Mouse (Mus musculus) C2C12 (cell line): ENCODE measurements around the gene Ick. TPM values are rescaled to one million over a fixed set of nuclear protein-coding genes. Genes with fewer than 3 reads are reported as not detected.

Source experiments
- H3K27me3 ChIP-seq: one replicate; pipeline ENCODE4 v1.6.1; 2011; ENCODE audit not compliant: control insufficient read depth, insufficient read depth, insufficient read length
- H3K36me3 ChIP-seq: one replicate; pipeline ENCODE4 v1.6.1; 2011; ENCODE audit not compliant: control insufficient read depth, insufficient read depth
- H3K4me3 ChIP-seq: one replicate; pipeline ENCODE4 v1.5.1; 2011; ENCODE audit warnings: mild to moderate bottlenecking, control low read depth; ENCODE audit not compliant: poor library complexity, insufficient read depth, severe bottlenecking
- H3K79me2 ChIP-seq: one replicate; pipeline ENCODE4 v1.6.1; 2011; ENCODE audit not compliant: control insufficient read depth, insufficient read depth
- H3K79me3 ChIP-seq: one replicate; pipeline ENCODE4 v1.6.1; 2011; ENCODE audit warnings: low read depth, control low read depth
- H3ac ChIP-seq: one replicate; pipeline ENCODE3; 2011; ENCODE audit warnings: low read depth; ENCODE audit not compliant: control insufficient read depth, insufficient read length
- CEBPB ChIP-seq: IDR thresholded peaks from one replicate; pipeline ENCODE4 v1.6.1; 2011; ENCODE audit warnings: low read depth, mild to moderate bottlenecking, control low read depth, moderate library complexity
- CTCF ChIP-seq: IDR thresholded peaks from one replicate; pipeline ENCODE4 v1.5.1; 2011; ENCODE audit not compliant: control insufficient read depth, insufficient read depth, insufficient read length
- FOSL1 ChIP-seq: IDR thresholded peaks from one replicate; pipeline ENCODE4 v1.8.0; 2011; ENCODE audit warnings: mild to moderate bottlenecking, low read length; ENCODE audit not compliant: poor library complexity, insufficient read depth, severe bottlenecking
- MAX ChIP-seq: IDR thresholded peaks from one replicate; pipeline ENCODE4 v1.6.1; 2011; ENCODE audit warnings: mild to moderate bottlenecking, control low read depth
- MYOD1 ChIP-seq: IDR thresholded peaks from one replicate; pipeline ENCODE4 v1.6.1; 2011; ENCODE audit warnings: low read depth; ENCODE audit not compliant: control insufficient read depth, insufficient read length
- MYOG ChIP-seq: IDR thresholded peaks from one replicate; pipeline ENCODE4 v1.6.1; 2011; ENCODE audit not compliant: control insufficient read depth, insufficient read length; ENCODE audit errors: extremely low read depth
- USF1 ChIP-seq: IDR thresholded peaks from one replicate; pipeline ENCODE4 v1.6.1; 2011; ENCODE audit warnings: low read depth, mild to moderate bottlenecking, control low read depth, moderate library complexity
- polyA plus RNA-seq: library from polyadenylated mRNA; unstranded; fragments of >200 nt; fragmentation: generic; extraction: Trizol; gene quantifications from one replicate; pipeline ENCODE4 v1.2.1, GENCODE M21; 2012; ENCODE audit warnings: missing spikeins

Ick gene
- polyA plus RNA-seq, 1 experiment: 6.5 TPM

- no peak overlapping the region for H3ac ChIP-seq
- no peaks in the 10 kb centered on the region for H3K79me3 ChIP-seq
- no peaks in the 10 kb centered on the region for H3K36me3 ChIP-seq
- H3K79me2 ChIP-seq: no peaks in the 10 kb centered on the region
- TF ChIP-seq MYOD1: no peak
- no peak for TF ChIP-seq FOSL1
- TF ChIP-seq MAX: no peak
- no peak for TF ChIP-seq MYOG
- no peak for TF ChIP-seq CEBPB
- TF ChIP-seq CTCF: no peak
- TF ChIP-seq USF1: no peak
- no peaks in the 10 kb centered on the region for H3K27me3 ChIP-seq
- no peak overlapping the region for H3K4me3 ChIP-seq
Measured at GRCm38 (mm10) chr9:78124297-78124696, 15.3 kb downstream of the Ick start.

- no peak overlapping the region for H3ac ChIP-seq
- H3K4me3 ChIP-seq: no peak overlapping the region
- no peak for TF ChIP-seq CEBPB
- TF ChIP-seq USF1: no peak
- no peak for TF ChIP-seq MAX
- TF ChIP-seq CTCF: no peak
- no peak for TF ChIP-seq MYOG
- TF ChIP-seq FOSL1: no peak
- no peak for TF ChIP-seq MYOD1
- H3K36me3 ChIP-seq: no peaks in the 10 kb centered on the region
- no peaks in the 10 kb centered on the region for H3K79me2 ChIP-seq
- no peaks in the 10 kb centered on the region for H3K27me3 ChIP-seq
- H3K79me3 ChIP-seq: no peaks in the 10 kb centered on the region
Measured at GRCm38 (mm10) chr9:78126007-78126406, 17.0 kb downstream of the Ick start.

- no peak for TF ChIP-seq CTCF
- TF ChIP-seq MYOG: no peak
- no peak for TF ChIP-seq MAX
- TF ChIP-seq CEBPB: no peak
- TF ChIP-seq FOSL1: no peak
- no peak for TF ChIP-seq MYOD1
- TF ChIP-seq USF1: no peak
- no peaks in the 10 kb centered on the region for H3K79me2 ChIP-seq
- no peaks in the 10 kb centered on the region for H3K36me3 ChIP-seq
- no peak overlapping the region for H3K4me3 ChIP-seq
- no peaks in the 10 kb centered on the region for H3K79me3 ChIP-seq
- no peaks in the 10 kb centered on the region for H3K27me3 ChIP-seq
- no peak overlapping the region for H3ac ChIP-seq
Measured at GRCm38 (mm10) chr9:78126643-78127042, 17.7 kb downstream of the Ick start.

- no peaks in the 10 kb centered on the region for H3K79me2 ChIP-seq
- no peaks in the 10 kb centered on the region for H3K27me3 ChIP-seq
- no peaks in the 10 kb centered on the region for H3K36me3 ChIP-seq
- no peaks in the 10 kb centered on the region for H3K79me3 ChIP-seq
- H3K4me3 ChIP-seq: no peak overlapping the region
- H3ac ChIP-seq: no peak overlapping the region
- TF ChIP-seq CTCF (no peak), CEBPB (no peak), FOSL1 (no peak), MAX (no peak), MYOD1 (no peak), USF1 (no peak)
Measured at GRCm38 (mm10) chr9:78135658-78136057, 26.7 kb downstream of the Ick start.

- no peak overlapping the region for H3ac ChIP-seq
- no peak for TF ChIP-seq CEBPB
- TF ChIP-seq CTCF: no peak
- TF ChIP-seq MYOG: no peak
- TF ChIP-seq USF1: no peak
- TF ChIP-seq FOSL1: no peak
- no peak for TF ChIP-seq MYOD1
- no peak for TF ChIP-seq MAX
- H3K36me3 ChIP-seq: peaks cover 7% of the 10 kb centered on the region
- no peaks in the 10 kb centered on the region for H3K27me3 ChIP-seq
- H3K79me3 ChIP-seq: no peaks in the 10 kb centered on the region
- H3K79me2 ChIP-seq: no peaks in the 10 kb centered on the region
- no peak overlapping the region for H3K4me3 ChIP-seq
Measured at GRCm38 (mm10) chr9:78138044-78138676, 29.2 kb downstream of the Ick start.

- Histone ChIP-seq H3K36me3 (peaks cover 7% of the 10 kb centered on the region), H3K27me3 (no peaks in the 10 kb centered on the region), H3K4me3 (no peak overlapping the region), H3ac (no peak overlapping the region), H3K79me2 (no peaks in the 10 kb centered on the region), H3K79me3 (no peaks in the 10 kb centered on the region)
- TF ChIP-seq MAX (no peak), USF1 (no peak), MYOD1 (no peak), CTCF (no peak), MYOG (no peak), FOSL1 (no peak), CEBPB (no peak)
Measured at GRCm38 (mm10) chr9:78139463-78139862, 30.5 kb downstream of the Ick start.
